Mouse (Mus musculus) thymus, postnatal 36 days (tissue): ENCODE results near the gene Ctf1.

Source experiments
- DNase-seq, 2 experiments: peaks; one replicate each; pipeline ENCODE4 v3.0.0; 2022; ENCODE audit warnings: mixed read lengths in 2 of 2

Gene Ctf1

GRCm38 (mm10) chr7:127744366-127745045 is 32.0 kb downstream of the Ctf1 start, which contains the start of gene Fbxl19:
Gene Fbxl19 (plus strand): TSS chr7:127744543.
- peak; percentile 72 to 75 for DNase-seq

GRCm38 (mm10) chr7:127745251-127745651 is 32.7 kb downstream of the Ctf1 start:
- peak; percentile 84 to 89 for DNase-seq

GRCm38 (mm10) chr7:127745652-127746493 is 33.3 kb downstream of the Ctf1 start:
- peak; percentile 71 to 74 for DNase-seq

- DNase-seq, result peak; percentile 36 to 62
These were observed 34.3 kb downstream of the Ctf1 start for GRCm38 (mm10) chr7:127746494-127747491.

- DNase-seq, result no peak
These were observed 35.2 kb downstream of the Ctf1 start for GRCm38 (mm10) chr7:127747559-127748234.

GRCm38 (mm10) chr7:127748235-127748560 is 35.7 kb downstream of the Ctf1 start:
- no peak for DNase-seq

- no peak for DNase-seq
These were observed 37.9 kb downstream of the Ctf1 start for GRCm38 (mm10) chr7:127750131-127751127.

GRCm38 (mm10) chr7:127751619-127752018 is 39.1 kb downstream of the Ctf1 start:
- no peak for DNase-seq

- DNase-seq, result no peak
These were observed 39.5 kb downstream of the Ctf1 start for GRCm38 (mm10) chr7:127752069-127752468.

- DNase-seq, result no peak
These were observed 40.6 kb downstream of the Ctf1 start for GRCm38 (mm10) chr7:127753158-127753557.

- DNase-seq, result no peak
These were observed 41.2 kb downstream of the Ctf1 start for GRCm38 (mm10) chr7:127753741-127754140.

- no peak for DNase-seq
These were observed 47.2 kb downstream of the Ctf1 start for GRCm38 (mm10) chr7:127759716-127760115.

- DNase-seq, result no peak
These were observed 47.9 kb downstream of the Ctf1 start for GRCm38 (mm10) chr7:127760478-127760877.

- peak; percentile 51 to 53 for DNase-seq
These were observed 48.5 kb downstream of the Ctf1 start for GRCm38 (mm10) chr7:127761026-127761425.

GRCm38 (mm10) chr7:127763642-127764041 is 51.1 kb downstream of the Ctf1 start:
- no peak for DNase-seq

GRCm38 (mm10) chr7:127765756-127766155 is 53.2 kb downstream of the Ctf1 start:
- DNase-seq, result no peak

- DNase-seq, result no peak
These were observed 54.5 kb downstream of the Ctf1 start for GRCm38 (mm10) chr7:127766851-127767609.
